Mouse (Mus musculus): ENCODE measurements around the gene Mup6.
"Not testable (repeated sequence)": the region's sequence is repeated elsewhere in the genome, so short reads cannot be mapped to it uniquely, and the experiment has no call there.

Mup6 gene

DNA sequence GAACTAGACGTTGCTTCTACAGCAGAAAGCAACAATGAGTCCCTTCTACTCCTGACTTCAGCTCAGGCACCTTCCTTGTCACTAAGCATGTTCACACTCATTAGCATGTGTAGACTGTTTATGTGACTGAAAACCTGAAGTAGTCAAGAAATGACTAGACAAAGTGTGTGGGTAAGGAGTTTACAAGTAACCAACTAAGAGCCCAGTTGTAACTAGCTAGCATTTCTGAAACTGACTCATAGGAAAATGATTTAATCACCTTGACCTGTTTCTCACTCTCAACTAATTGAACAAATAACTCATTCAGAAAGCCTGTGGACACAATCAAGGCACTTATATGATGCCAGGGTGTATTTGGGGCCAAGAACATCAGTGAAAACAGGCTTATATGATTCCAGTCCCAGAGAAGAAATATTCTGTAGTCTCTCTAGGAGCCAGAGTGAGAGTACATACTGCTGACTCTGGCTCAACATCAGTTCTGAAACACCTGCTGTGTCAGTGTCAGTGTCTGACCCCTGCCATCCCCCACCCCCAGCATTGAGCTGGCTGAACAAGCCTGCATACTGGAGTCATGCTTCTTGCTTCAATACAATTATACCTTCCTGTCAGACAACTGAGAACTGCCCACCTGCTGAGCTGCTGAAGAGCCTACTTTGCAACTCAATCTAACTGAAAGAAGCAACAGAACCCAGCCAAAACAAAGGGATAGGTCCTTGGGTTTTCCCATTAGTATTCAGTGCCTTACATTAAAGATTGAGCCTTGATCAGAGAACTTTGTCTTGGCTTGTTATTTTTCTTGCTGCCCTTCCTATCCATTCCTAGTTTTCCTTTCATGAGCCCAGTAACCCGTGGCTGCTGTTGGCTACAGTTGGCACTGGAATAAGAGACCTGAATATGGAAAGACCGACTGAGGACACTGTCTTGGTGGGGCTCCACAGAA is at the start of gene Mup6:
Mup6 (plus strand) TSS at position 890 of the 940 bp plus-strand sequence.
- DNase-seq (ENCODE audit: low spot score in 2 of 2): no peak

DNA sequence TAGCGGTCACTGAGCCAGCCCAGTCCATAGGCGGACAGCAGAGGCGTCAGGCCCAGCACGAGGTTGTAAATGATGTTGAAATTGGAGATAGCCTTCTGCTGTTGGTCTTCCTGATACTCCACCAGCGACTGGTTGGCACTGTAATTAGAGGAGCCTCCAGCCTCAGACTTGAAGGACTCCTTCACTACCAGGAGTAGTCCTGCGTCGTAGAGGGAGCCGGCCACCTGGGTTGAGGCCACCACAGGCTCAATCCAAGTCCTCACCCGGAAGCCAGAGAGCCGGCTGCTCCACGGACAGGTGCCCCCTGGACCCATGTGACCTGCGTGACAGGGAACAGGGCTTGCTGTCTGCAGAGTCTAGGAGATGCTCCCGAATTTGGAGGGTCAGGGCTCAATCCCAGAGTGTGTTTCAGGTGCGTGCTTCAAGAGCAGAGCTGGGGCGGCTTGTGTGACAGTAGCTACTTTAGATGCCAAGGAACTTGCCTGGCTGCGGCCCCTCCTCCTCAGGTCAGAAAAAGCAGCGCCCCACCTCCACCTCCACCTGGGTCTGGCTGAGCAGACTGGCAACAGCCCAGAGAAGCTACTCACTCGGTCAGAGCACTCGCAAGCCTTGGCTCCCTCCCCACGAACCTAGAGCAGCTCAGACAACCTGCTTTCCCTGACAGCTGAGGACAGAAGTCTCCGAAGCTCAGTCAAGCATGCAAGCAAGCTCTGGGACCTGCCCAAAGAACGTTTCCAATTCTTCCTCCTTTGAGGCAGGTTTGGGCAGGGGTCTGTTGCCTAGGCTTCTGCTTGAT is 49.3 kb upstream of the Mup6 start, which contains the start of gene Slc46a2:
Slc46a2 (minus strand) TSS at position 449 of the 796 bp plus-strand sequence.
- no peak for DNase-seq (ENCODE audit: low spot score in 2 of 2)

DNA sequence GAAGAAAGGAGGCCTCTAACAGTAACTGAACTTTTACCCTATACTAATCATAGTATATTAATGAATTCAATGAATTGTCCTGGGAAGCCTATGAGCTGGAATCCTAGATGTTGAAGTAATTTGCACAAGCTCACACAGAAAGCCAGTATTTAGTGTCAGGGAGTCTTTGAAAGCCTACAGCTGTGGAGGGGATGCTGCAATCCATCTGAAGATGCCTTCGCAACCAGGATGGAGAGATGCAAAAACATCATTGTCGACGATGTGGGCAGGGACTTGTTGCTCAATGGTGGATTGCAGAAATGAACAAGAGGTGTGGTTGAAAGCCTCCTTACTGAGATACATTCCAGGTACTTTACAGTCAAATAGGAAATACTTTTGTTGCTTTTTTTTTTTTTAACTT is 46.1 kb upstream of the Mup6 start:
- DNase-seq (ENCODE audit: low spot score in 2 of 2): no peak

DNA sequence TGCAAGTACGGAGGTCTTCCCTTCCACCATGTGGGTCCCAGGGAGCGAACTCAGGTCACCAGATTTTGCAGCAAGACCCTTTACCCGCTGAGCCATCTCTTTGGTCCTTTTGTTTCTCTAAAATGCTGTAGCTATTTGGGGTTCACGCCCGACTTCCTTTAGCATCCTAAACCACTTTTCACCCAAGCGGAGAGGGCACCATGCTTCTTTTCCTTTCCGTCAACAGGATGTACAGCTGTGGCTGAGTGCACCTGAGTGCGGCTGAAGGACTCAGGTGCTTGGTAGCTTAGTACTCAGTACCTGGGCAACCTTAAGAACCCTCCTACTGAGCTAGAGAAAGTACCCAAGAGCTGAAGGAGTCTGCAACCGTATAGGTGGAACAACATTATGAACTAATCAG is 39.0 kb upstream of the Mup6 start:
- DNase-seq (ENCODE audit: low spot score in 2 of 2): peak in 1 of 2 experiments; percentile 28

DNA sequence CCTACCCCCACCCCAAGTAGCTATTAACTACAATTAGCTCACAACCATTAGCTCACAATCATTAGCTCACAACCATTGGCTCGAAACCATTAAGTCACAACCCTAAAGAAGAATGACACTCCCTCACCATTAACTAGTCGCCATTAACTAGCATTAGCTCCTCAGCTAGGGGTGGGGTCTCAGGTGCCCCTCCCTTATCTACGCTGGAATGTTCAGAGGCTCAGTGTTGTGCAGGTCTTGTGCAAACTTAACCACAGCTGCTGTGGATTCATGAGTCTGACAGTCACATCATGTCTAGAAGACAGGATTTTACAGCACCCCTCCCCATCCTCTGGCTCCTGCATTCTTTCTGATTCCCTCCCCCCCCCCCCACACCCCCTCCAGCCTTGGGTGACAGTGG is 36.4 kb upstream of the Mup6 start:
- no peak for DNase-seq (ENCODE audit: low spot score in 2 of 2)

DNA sequence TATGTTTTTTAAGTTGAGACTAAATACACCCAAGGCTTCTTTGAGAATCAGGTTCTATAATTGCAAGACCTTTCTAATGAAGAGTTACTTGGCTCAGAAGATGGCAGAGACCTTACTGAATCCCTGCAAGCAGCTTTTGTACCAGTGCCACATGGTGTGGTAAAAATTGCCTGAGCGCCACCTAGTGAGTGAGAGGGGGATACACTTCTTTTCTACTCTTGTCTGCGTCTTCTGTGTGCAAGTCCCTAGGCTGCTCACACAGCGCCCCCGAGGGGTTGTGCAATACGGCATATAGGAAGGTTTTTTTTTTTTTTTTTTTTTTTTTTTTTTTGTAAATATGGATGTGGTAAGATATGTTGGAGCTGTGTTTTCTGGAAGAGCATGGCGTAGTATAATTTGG is 35.7 kb upstream of the Mup6 start:
- DNase-seq (ENCODE audit: low spot score in 2 of 2): peak; percentile 10 to 77

DNA sequence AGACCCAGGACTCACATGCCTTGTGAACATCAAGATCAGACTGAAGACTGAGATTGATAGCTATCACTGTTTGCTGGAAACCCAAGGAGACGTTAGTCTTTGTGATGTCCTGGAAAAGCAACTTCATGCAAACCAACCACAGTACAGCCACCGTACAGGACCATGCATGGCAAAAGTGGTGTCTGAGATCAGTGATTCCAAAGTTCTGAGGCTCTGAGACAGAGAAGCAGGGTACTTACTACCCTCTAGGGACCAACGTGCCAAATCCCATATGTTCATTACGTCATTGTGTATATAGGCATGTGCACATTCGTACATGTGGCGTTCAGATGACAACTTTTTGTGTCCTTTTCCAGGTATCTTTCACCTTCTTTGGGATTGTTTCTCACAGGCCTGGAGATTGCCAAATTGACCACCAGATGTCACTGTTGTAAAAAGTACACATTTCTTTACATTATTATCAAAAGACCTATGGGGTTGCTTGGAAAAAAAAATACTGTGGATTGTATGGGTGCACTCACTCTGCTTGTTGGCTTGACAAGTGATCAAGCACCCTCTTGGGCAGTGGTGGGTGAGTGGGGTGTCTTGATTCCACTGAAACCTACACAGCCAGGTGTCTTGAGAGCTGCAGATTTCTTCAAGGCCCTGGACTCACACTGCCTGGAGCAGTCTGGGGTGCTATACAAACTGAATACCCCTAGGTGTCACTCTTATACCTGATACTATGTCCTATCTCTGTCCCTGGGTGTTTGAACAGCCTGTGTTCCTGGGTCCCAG is 31.4 kb upstream of the Mup6 start:
- DNase-seq (ENCODE audit: low spot score in 2 of 2): peak in 1 of 2 experiments; percentile 7

DNA sequence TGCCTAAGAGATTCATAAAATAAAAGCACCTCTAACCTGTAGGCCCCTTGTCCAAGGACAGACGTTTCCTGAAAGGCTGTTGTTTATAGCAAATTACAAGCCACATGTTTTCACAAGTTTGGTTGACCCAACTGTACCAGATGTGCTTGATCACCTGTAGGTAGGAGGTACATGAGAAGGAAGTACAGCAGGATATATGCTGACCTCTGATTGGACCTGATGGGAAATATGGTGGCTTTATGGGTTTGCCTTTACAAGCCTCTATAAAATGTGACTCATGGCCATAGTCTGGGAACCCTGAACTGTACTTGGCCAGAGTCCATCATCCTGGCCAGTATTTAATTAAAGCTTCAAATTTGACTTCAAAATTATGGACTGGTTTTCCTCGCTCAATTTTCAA is 26.6 kb upstream of the Mup6 start:
- DNase-seq (ENCODE audit: low spot score in 2 of 2): no peak

DNA sequence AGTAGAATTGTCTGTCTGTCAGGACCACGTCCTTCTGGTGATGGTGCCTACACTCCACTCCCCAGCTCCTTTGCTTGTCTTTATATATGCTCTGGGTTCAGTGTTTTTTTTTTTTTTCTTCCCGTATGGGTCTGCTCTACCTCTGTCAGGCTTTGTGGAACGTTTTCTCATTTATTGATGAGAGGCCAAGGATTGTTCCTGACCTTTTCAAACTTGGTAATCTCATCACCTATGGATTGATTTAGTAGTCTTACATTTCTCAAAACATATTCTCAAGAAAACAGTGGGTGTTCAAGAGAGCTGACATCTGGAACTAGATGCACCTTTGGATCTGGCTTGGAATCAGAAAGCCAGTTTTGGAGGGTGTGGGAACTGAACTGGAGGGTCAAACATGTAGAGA is 3.5 kb upstream of the Mup6 start, which contains the start of gene Mup4:
Mup4 (minus strand) TSS at position 101 of the 400 bp plus-strand sequence.
- no peak for DNase-seq (ENCODE audit: low spot score in 2 of 2)

DNA sequence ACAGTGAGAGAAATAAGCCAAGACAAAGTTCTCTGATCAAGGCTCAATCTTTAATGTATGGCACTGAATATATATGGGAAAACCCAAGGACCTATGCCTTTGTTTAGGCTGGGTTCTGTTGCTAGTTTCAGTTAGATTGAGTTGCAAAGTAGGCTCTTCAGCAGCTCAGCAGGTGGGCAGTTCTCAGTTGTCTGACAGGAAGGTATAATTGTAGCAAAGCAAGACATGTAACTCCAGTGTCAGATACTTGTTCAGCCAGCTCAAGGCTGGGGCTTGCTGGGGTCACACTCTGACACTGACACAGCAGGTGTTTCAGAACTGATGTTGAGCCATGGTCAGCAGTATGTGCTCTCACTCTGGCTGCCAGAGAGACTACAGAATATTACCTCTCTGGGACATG is 33.8 kb downstream of the Mup6 start:
- not testable (repeated sequence) for DNase-seq (ENCODE audit: low spot score in 2 of 2)

DNA sequence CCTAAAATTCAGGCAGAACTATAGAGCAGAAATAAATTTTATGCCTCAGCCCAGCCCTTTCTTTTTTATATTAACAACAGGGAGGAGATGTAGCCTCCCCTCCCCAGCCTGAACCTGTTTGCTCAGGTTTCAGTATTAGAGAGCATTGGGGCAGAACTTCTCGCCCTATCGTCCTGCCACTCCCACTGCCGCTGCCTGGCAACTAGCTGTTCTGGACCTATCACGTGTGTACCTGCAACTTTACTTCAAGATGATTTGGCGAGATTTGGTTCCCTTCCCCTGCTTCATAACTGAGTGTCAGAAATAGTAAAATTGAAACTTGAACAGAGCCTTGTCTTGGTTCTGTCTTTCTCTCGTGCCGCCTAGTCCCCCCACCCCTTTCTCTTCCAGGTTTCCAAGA is 56.0 kb downstream of the Mup6 start:
- not testable (repeated sequence) for DNase-seq (ENCODE audit: low spot score in 2 of 2)

DNA sequence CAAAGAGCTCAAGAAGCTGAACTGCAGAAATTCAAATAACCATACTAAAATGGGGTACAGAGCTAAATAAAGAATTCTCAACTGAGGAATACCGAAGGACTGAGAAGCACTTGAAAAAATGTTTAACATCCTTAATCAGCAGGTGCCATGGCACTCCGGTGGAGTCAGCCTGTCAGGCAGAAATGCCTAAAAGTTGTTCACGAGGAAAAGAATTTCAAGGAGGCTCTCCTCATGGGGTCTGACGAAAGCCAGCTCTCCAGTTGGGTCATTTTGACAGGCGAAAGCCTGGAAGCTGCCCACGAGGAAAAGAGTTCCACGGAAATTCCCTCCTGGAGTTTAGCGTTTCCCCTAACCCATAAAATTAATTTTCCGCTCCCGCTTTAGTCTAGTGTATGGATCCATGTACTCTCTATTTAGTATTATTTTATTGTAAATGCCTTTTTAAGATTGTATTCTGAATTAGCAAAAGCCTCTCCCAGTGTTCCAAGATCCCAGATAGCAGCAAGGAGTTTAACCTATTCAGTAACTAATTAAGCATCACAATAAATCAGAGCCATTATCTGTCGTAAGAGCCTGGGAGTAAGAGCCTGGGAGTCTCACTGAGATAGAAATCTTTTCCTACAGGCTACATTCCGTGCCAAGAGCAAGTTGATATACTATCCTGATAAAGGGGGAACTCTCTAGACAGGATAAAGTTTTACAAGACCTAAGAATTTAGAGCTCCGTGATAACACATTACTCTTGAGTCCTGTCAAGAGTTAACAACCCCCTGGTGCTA is 65.4 kb downstream of the Mup6 start:
- not testable (repeated sequence) for DNase-seq (ENCODE audit: low spot score in 2 of 2)
